Mouse (Mus musculus) kidney, adult 11 months (tissue): Measurements from ENCODE around the gene Fam102b.
A peak's percentile ranks its signal among the peaks of the same experiment; 100 is the strongest.

Experiments
- DNase-seq: peaks from one replicate; pipeline ENCODE4 v3.0.0; 2022

Gene Fam102b

DNA sequence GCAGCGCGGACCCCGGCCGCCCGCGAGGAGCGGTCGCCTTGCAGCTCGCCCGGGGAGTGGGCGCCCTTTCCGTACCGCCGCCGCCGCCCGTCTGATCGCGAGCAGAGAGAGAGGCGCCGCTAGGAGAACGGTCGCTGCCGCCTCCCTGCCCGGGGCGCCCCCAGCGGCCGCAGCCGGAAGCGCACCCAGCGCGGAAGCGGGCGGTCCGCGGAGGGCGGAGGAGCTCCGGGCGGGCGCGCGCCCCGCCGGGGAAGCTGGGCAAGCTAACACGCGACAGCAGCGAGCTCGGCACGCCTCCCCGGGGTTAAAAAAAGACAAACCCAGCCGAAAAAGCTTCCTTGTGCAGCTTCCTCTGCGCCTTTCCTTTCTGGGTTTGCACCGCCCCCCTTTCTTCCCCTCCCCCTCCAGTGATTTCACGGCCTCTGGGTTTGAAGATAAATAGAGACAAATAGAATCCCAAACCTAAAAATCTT, at the start of gene Fam102b:
Gene Fam102b, minus strand, starts transcription at position 93 of the 473 bp plus-strand sequence.
- DNase-seq = peak; percentile 80

DNA sequence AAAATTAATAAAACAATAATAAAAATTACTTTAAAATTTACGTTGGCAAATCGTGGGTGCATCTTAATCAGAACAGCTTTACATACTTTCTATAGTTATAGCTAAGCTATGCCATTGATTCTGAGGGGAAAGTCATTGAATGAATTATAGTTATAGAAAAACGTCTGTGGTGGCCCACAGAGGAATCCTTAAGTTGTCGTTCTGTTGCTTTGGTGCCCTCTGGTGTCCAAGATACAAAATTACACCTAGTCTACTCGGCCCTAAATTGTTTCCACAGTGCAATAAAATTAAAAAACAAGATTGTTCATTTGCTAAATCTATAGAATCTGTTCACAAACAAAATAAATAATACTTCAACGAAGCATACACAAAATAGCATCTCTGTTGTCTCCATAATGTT, 35.6 kb upstream of the Fam102b start:
- DNase-seq = no peak

DNA sequence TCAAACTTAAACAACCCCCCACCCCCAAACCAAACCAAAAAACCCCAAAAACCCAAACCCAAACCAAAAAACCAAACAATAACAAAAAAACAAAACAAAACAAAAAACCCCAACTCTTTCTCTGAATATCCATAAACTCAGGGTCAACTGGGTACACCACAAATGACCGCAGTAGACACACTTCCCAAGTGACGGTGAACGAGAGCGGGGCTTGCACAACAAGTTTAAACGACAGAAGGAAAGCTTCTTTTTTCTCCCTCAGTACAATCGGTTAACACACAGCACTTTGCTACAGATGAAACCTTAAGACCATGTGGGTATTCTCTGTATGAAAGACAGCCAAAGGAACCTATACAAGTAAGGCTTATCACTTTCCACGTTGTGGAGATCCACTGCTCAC, 35.0 kb upstream of the Fam102b start:
- no peak for DNase-seq

DNA sequence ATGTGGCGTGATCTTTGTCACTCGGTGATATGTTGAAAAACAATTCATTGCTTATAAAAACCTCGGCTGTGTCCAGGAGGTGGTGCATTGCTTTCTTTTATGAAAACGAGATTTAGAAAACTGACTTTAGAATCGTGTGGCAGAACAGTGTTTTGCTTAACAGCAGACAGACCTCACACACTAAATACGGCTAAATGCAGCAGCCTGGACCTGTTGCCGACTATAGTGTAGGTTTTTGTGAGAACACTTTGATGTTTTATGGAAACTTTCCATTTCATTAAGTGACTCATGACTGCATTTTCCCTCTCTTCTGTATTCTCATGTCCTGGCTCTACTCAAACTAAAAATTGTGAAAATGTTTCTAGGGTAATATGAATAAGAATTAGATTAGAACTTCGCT, 32.5 kb upstream of the Fam102b start:
- DNase-seq = no peak

DNA sequence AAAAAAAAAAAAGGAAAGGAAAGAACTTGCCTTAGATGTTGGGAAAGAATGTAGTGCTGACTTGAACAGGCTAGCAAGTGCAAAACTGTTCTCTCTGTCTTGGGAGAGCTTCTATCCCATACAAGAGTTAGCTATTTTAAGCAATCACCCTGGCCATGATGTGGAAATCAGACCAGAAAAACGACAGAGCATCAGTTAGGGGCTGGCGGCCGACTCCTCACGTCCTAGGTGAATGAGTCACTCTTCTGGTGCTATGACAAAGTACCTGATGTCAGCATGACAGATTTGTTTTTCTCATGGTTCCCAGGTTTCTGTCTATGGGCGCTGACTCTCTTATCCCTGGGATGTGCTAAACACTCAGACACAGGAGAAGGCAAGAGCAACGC, 24.5 kb upstream of the Fam102b start:
- no peak for DNase-seq

DNA sequence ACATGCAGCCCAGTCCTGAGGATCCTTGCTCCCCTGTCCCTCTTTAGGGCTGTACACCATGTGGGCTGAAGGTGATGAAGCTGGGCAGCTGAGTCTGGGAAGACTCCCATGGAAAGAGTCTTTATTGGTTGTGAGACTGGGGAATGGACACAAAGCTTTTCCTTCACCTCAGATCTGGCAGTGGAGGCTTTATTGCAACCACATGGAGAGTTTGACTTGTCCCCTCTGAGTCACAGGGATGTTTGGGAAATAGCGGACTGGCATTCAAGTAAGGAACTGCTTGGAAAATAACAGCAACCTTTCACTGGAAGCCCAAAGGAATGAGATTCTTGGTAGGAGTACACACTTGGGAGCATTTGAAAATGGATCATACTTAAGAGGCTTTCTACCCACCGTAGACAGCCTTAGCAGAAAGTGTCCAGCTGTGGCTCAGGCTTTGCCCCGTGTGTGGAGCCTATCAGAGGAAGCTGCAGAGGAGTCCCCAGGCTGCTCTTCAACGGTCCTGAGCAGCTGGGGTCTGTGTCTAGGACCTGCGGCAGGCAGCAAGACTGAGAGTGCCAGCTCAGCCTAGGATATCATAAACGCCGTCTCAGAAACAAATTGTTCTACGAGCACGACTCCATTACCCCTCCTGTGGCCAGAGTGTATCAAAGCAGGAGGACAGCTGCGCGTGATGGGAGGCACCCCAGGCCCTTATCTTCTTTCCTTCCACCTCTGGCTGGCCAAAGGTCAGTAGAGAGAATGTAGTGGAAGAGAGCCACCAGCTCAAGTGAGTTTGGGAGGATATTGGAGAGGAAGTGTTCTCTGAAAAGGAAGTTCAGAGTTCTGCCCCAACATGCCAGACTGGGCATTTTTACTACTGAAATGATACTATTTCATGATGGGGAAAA, 23.9 kb upstream of the Fam102b start:
- DNase-seq = no peak

DNA sequence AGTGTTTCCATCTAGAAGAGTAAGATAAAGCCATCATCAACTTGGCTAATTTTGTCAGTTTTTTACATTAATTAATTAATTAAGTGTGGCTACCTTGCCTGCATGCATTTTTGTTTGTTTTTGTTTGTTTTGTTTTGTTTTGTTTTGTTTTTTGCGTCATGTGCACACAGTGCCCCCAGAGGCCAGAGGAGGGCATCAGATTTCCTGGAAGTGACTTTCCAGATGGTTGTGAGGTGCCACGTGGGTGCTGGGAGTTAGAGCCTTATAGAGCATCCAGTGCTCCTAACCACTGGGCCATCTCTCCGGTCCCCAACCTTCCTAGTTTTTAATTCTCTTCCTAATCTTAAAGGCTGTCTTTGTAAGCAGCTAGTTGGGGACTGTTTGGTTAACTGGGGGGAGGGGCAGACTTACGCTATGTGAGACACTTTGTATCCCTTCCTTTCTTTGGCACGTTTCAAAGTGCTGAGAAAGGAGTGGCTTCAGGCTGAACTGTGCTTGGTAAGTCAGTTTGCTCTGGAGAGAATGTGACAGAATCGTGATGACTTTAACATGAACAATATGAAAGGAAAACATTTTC, 20.4 kb upstream of the Fam102b start:
- no peak for DNase-seq

DNA sequence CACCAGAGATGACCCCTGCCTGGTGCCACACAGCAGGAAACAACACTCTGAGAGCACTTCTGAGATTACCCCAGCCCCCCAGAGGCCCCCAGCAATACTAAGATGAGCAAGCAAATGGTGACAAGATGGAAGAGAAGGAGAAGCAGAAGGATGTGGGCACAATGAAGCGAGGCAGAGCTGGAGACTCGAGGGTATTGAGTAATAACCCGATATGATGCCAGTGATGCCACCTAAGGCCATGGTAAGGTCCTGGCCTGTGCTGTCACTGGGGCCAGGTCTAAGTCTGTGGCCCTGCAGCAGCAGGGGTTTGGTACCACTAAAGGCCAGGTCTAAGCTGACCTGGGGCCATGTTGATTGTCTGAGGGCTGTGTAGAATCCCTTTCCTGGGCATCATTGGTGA, 19.0 kb upstream of the Fam102b start:
- DNase-seq = no peak

DNA sequence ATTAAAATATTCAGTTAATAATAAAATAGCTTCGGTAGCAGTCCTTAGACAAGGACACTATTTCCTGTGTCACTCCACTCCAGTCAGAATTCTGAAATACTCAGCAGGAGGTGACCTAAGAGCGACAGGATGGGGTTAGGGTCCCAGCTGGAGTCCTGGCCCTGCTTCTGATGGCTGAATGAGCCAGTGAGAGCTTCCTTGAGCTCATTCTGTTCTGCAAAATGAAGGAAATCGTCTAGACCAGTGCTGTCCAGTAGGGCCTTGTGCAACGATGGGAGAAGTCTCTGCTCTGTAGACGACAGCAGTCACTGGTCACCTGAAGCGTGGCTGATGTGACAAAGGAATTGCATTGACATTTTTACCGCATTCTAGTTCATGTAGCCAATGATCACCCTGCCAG, 16.0 kb upstream of the Fam102b start:
- DNase-seq = no peak

DNA sequence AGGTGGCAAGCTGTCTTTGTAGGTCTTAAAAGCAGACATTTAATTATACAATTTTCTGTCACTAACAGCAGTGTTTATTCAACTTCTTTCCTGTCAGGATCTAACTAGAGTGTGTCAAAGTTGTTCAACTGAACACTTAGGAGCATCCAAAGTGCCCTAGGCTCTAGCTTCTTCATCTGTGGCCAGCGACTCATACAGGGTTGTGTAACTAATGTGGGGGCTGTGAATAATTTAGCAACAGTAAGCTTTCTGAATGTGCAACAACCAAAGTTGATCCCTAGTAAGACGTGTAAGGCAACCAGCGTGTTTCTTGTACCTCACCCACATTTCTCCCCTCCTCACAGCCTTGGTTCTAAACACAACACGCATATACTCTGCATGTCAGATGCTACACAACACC, 13.5 kb upstream of the Fam102b start:
- no peak for DNase-seq

DNA sequence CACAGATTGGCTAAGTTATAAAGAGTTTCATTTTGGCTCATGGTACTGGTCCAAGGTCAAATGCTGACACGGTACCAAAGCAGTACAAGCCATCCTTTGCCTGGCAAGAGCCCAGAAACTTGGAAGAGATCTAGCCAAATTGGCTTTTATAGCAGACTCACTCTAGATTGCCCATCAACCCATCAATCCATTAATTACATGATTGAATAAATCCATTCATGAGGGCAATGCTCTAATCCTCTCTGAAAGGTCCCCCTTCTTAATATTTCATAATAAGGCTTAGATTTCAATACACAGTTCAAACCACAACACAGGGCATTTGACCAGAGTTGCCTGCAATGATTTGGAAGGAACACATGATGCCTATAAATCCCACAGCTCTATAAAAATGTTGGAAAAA, 7.0 kb upstream of the Fam102b start:
- DNase-seq = no peak

DNA sequence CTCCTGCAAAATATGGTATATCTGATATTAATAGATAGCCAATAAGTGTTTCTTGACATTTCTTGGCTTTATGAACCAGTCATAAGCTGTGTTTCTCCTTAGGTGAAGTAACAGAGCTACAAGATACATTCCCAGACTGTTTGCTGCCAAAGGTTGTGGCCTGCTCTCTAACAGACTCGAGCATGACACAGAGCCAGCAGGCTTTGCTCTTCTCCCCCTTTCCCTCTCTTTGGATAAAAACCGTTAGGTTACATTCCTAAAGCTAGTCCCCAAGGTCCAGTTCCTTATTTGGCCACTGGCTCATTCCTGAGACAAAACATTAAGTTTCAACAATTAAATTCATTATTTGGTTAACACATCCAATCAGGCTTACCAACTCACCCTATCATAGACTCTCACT, 4.9 kb upstream of the Fam102b start:
- no peak for DNase-seq

DNA sequence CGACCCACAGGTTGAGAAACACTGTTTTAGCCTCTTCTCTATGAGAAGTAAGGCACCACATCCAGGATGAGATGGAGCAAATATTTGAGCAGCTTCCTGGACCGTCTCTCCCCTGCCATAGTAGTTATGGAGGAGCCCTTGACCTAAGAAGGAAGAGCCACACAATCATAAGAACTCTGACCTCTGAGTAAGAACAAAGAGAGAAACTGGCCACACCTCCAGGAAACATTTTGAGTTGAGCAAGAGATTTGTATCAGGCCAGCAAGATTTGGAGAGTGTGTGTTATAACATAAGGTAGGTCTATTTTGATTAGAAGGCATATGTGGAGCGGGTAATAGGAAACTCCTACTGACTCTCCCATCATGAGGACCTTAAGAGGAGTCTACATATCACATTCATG, 4.2 kb upstream of the Fam102b start:
- DNase-seq = no peak

DNA sequence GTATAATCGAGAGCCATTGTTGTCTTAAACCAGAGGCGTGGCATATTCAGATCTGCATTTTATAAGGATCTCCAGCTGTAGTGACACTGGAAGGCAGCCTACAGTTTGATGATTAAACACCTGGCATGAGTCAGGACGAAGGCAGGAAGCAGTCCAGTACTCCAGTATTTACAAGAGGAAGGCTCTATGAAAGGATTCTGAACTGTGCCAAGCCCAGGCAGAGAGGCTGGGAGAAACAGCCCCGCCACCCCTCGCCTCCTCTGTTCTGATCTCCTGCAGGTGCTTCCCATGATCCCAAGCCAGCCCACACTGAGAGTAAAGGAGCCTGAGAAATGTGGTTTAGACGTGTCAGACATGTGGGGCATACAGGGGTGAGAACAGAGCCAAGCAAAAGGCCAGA, 3.4 kb upstream of the Fam102b start:
- peak; percentile 59 for DNase-seq

DNA sequence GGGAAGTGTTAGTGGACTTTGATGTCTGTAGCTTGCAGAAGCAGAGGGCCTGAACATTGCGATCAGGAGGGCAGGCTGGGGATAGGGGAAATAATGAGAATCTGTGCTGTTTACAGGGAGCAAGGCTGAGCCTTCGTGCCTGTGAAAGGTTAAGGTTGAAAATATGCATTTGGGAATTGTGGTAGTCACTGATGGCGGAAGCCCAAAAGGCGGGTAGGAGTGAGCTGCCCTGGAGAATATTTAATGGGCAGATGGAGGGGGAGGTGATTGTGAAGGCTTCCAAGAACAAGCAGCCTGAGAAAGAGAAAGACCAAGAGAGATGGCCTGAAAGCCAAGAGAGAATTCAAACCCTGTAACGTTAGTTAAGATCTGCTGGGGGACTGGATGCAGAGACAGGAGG, 2.3 kb upstream of the Fam102b start:
- no peak for DNase-seq

DNA sequence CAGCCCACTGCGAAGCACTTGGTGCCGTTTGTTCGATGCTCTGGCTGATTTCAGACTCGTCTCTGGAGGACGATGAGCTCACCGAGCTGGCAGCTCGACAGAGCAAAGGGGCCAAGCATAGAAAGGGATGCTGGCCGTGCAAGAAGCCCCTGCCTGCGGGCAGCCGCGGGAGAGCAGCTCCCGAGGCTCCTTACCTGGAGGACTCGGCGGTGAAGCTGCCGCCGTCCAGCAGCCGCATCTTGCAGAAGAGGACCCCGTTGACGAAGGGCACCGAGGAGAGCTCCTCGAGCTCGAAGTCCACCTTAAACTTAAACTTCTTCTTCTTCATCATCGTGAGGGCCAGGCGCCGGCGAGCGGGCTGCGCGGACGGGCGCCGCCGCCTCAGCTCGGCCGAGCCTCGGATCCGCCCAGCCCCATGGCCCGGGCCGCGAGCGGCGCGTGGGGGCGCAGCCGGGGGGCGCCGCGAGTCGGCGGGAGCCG, 376 bp downstream of the Fam102b start:
- DNase-seq = no peak

DNA sequence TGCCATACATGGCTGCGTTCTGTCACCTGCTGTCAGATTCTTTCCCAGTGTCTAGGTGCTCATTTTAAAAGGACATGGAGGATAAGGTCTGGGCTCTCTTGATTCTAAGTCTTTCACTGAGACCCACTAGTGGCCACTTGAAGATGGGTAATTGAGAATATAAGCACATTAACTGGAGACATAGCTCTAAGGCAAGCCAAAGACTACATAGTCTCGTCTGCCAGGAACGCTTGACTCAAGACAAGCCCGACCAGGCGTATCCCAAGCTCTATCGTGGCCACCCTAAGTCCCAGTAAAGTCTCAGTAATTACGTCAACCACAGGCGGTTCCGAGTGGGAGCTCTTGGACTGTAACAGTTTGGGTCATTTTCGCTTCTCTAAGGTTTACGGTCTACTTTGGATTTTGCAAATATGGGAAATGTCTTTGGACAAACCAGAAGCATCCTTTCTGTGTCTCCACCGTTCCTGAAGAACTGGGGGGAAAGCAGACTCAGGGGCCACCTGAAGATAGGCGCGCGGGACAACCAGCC, 881 bp downstream of the Fam102b start:
- no peak for DNase-seq

DNA sequence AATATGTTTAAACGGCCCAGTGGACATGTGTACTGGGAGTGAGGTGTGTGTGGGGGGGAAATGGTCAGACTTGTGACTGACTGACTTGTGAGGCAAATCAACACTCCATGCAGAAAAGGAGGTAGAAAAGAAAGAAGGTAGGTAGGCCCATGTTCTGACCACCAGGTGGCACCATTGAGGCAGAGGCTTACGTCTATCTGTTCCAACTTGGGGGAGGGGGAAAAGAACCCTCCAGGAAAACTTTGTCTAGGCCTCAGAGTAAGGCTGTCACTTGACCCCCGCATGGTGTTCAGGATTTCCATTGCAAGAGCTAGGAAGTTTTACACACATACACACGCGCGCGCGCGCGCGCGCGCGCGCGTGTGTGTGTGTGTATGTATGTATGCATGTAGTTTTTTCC, 1.8 kb downstream of the Fam102b start:
- DNase-seq = peak; percentile 59

DNA sequence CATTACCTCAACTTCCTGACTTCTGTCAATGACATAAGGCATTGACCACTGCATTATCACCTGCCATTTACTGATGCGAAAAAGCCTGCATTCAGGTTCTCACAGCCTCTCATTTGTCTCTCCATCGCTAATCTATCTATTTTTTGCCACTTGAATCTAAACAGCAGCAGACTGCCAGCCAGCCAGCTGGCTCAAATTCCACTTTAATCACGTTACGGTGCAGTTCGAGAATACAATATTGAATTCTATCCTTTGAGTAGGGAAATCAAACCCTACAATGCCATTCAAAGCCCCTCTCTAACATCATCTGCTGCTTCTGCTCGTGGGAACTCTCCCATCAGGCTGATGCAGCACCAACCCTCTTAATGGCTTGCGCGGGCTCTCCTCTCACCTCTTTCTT, 4.3 kb downstream of the Fam102b start:
- no peak for DNase-seq

DNA sequence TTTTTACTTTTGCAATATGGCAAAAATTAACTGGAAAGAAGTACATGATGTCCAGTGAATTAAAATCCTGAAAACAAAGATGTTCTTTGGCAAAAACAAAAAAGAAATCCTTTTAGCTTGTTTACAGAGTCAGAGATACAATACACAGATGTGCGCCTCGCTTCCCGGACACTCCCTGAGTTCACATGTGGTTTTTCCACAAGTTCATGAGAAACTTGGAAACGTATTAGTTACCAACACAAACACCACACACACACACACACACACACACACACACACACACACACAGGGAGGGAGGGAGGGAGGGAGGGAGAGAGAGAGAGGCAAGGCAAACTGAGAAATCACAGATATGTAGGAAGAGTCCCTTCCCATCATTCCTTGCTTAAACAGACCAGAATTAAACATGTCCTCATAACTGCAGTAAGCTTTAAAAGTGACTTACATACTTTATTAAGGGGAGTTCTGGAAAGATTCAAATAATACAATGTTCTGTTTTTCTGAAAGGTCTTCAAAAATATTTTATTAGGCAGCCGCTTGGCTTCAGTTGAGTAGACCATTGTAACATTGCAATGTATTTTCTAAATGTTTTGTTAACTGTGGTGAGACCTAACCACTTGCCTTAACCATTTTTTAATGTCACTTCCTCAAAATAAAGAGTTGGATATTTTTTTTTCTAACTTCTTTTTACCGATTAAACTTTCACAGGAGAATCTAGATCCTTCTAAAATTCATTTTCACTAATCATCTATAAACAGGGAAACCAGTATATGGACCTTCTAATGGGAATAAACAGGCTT, 5.5 kb downstream of the Fam102b start:
- no peak for DNase-seq

DNA sequence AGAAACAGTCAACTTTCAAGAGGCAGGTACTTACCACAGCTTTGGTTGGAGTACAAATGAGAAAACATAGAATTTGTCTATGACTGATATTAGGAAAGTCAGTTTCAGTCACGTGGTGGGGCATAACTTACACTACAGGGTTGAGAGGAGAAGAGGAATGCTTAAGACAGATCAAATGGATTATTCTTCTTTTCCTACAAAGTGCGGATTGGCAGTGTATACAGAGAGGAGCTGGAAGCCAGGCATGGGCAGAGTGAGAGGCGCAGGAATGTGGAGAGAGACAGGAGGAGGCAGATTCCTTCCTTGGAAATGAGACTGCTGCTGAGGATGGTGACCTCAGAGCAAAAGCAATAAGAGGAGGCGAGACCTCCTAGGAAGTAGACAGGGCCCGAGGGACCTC, 9.1 kb downstream of the Fam102b start:
- DNase-seq = no peak

DNA sequence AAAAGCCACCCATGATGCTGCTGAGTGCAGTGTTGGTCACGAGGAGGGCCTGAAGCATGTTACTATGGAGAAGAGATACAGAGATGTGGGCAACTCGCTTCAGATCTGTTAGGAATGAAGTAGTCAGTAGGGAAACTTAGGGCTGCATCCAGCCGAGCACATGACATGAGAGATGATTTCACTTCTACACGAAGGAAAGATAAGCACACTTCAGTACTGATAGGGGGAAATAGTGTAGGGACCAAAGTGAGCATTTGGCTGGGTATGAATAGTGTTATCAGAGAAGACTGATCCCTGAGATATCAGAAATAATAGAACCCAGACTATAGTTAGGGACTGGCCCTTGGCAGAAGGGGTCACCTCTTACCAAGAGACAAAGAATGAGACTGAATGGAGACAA, 14.8 kb downstream of the Fam102b start:
- DNase-seq = no peak

DNA sequence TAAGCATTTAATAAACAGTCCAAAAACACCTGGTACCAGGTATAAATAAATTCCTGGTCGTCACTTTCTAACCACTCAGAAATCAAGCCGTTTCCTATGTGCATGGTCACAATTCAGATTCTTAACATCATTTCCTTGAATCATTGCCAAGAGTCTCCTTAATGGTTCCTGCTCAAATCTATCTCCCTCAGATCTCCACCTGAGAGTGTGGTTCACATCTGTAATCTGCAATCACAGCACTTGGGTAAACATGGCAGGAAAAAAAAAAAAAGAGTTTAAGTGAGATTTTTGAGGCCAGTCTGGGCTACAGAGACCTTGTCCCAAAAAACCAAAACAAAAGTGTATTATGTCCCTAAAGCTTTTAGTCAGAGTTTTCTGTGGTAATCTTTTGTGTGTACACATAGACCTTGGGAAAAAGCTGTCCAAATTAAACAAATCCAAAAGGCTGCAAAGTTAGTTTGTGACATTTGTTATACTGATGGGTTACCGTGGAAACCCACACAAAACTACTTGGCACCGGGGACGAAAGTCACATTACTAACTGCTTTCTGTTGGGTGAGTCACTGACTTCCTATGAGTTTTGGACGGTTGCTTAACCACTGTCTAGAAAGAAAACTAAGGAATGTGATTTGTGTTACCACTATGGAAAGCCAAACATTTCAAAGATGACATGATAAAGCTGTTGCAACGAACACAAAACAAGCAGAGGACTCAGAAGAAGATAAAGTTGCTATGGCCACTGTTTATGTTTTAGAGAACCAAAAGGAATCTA, 16.7 kb downstream of the Fam102b start:
- DNase-seq = no peak
